Mouse (Mus musculus) thymus, adult 2 months (tissue): ENCODE data around the gene Siglec1. TPM values are rescaled to one million over a fixed set of nuclear protein-coding genes. Genes with fewer than 3 reads are reported as not detected.

Experiments
- DNase-seq: peaks from one replicate; pipeline ENCODE4 v3.0.0; 2021
- H3K27ac ChIP-seq: fragments of 200-500 bp; 2 replicates; pipeline ENCODE4 v1.5.1; 2012; ENCODE audit warnings: low read length, control low read depth; ENCODE audit not compliant: control insufficient read depth, insufficient read depth
- H3K27me3 ChIP-seq: fragments of 200-500 bp; 2 replicates; pipeline ENCODE4 v1.6.1; 2012; ENCODE audit warnings: mild to moderate bottlenecking, low read length, moderate library complexity, mixed read lengths; ENCODE audit not compliant: control insufficient read depth, insufficient read depth
- H3K36me3 ChIP-seq: fragments of 200-500 bp; 2 replicates; pipeline ENCODE4 v1.6.1; 2012; ENCODE audit warnings: mild to moderate bottlenecking, low read length, moderate library complexity; ENCODE audit not compliant: control insufficient read depth, insufficient read depth
- H3K4me1 ChIP-seq: fragments of 200-500 bp; replicated peaks from 2 replicates; pipeline ENCODE4 v1.6.1; 2012; ENCODE audit warnings: low read length; ENCODE audit not compliant: control insufficient read depth, insufficient read depth
- H3K4me3 ChIP-seq: fragments of 200-500 bp; 2 replicates; pipeline ENCODE4 v1.5.1; 2012; ENCODE audit warnings: mild to moderate bottlenecking, low read length, control low read depth, moderate library complexity; ENCODE audit not compliant: control insufficient read depth, insufficient read depth
- CTCF ChIP-seq: fragments of 200-500 bp; IDR thresholded peaks from 2 replicates; pipeline ENCODE4 v1.5.1; 2012; ENCODE audit warnings: mild to moderate bottlenecking, control low read depth, low read length, moderate library complexity, borderline replicate concordance; ENCODE audit not compliant: control insufficient read depth, poor library complexity, insufficient read depth; ENCODE audit errors: extremely low read depth
- POLR2A ChIP-seq: fragments of 200-500 bp; IDR thresholded peaks from 2 replicates; pipeline ENCODE4 v1.6.1; 2012; ENCODE audit warnings: mild to moderate bottlenecking, low read length, control low read depth, moderate library complexity; ENCODE audit not compliant: control insufficient read depth, poor library complexity, insufficient read depth; ENCODE audit errors: extremely low read depth
- WGBS: fragments of 180-500 bp; shearing (Covaris S2); methylation state at CpG from one replicate; pipeline ENCODE4 v1.1.7; 2018; 5-methylcytosine and 5-hydroxymethylcytosine counted together
- polyA plus RNA-seq: library from polyadenylated mRNA; depleted of rRNA; stranded (reverse); fragments of >200 nt; gene quantifications from 2 replicates; pipeline ENCODE4 v1.2.3, GENCODE M21; 2012; rRNA removed

The Siglec1 gene
- 10.4 and 14.5 TPM in 2 replicates for polyA plus RNA-seq

DNA sequence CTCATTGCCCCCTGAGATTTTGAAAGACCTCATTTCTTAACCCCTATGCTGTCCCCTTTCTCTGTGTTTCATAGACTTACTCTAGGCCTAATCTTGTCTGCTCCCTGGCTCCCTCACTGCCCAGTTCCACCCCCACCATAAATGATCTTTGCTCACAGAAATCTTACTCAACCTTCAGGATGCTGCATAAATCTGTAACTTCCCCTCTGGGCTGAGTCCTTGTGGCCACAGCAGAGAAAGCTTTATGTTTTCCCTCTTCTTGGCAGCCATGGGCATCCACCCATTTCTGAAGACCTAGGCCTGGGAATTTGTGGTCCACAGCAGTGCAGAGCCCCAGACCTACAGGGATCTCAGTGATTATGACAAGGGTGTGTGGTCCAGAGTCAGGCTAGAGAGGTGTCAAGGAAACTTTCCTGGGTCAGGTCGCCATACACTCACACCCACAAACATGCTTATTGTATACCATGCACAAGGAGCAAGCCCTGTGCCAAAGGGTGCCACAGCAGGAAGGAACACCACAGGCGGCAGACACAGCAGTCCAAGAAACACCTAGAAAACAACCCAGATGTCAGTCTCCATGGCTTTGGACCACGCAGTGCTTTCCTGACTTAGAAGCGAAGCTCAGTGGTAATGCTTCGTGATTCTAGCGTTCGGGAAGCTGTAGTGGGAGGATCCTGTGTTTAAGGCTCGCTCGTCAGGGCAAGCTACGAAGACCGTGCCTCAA is at the start of gene Siglec1:
Gene Siglec1 (minus strand): TSS at position 99 of the 724 bp plus-strand sequence.
- WGBS, result 48% methylated on average over 11 of the region's 11 CpGs
- no peak within 1 kb of the TSS for H3K4me3 ChIP-seq

DNA sequence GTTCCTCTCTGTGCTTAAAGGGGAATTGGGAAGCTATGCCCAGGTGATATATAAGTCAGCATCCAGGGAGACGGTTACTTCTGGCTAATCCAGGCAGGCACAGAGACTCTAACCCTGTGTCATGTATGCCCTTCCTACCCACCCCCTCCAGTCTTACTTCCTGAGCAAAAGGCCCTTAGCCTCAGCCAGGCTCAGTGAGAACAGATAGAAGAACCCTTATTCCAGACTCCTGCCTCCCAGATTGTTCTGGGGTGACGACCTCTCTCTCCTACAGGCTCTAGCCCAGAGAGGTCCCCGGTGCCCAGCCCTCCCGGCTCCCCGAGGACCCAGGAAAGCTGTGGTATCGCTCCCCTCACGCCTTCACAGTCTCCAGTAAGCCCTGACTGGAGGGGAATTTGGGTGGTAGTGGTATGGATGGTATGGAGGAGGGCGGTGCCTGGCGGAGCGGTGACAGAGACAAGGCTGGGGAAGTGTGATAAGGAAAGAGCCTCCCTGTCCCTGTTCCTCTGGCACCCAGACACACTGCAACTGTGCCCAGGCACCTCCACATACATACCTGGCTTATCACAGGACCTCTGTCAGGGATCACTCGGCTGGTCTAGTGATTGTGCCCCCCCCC is 49.1 kb upstream of the Siglec1 start:
- Histone ChIP-seq H3K36me3 (no peaks in the 10 kb centered on the region), H3K4me3 (no peak overlapping the region), H3K27me3 (no peaks in the 10 kb centered on the region), H3K27ac (no peak overlapping the region), H3K4me1 (no peaks in the 10 kb centered on the region)
- TF ChIP-seq CTCF (no peak), POLR2A (no peak)
- no peak for DNase-seq
- 95% methylated on average over 11 of the region's 11 CpGs for WGBS

More for the DNA sequence above, at the start of gene Siglec1:
- no peak for TF ChIP-seq CTCF
- TF ChIP-seq POLR2A, result no peak
- no peak within 1 kb of the TSS for H3K27ac ChIP-seq
- H3K27me3 ChIP-seq, result no peaks in the 10 kb centered on the region
- H3K4me1 ChIP-seq, result no peaks in the 10 kb centered on the region
- no peaks in the 10 kb centered on the region for H3K36me3 ChIP-seq
- no peak for DNase-seq

GRCm38 (mm10) chr2:131134826-131135400 is 48.3 kb upstream of the Siglec1 start:
- DNase-seq, result no peak

DNA sequence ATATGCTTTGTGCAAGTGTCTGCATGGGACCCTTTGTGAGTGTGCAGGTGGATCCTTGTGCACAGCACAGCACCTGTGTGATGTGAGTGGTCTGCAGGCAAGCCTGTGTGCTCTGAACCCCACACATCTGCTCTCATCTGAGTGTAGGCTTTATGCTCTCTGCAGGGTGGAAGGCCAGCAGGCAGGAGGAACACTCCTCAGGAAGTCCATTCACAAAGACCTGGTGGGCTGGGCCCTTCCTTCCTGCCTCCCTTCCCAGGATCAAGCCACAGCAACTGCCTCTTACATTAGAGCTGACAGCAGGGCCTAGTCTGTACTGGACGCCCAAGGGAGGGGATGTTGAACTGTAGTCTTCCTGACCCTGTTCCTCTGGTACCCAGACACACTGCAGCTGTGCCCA is 47.8 kb upstream of the Siglec1 start:
- no peaks in the 10 kb centered on the region for H3K27me3 ChIP-seq
- H3K36me3 ChIP-seq, result no peaks in the 10 kb centered on the region
- H3K4me1 ChIP-seq, result no peaks in the 10 kb centered on the region
- 25% methylated on average over 1 of the region's 1 CpGs for WGBS
- no peak overlapping the region for H3K27ac ChIP-seq
- no peak for DNase-seq
- no peak overlapping the region for H3K4me3 ChIP-seq
- TF ChIP-seq CTCF, result no peak
- TF ChIP-seq POLR2A, result no peak

More at GRCm38 (mm10) chr2:131134826-131135400, 48.3 kb upstream of the Siglec1 start:
- H3K36me3 ChIP-seq, result no peaks in the 10 kb centered on the region
- H3K4me1 ChIP-seq, result no peaks in the 10 kb centered on the region
- no peaks in the 10 kb centered on the region for H3K27me3 ChIP-seq
- 95% methylated on average over 8 of the region's 8 CpGs for WGBS
- H3K4me3 ChIP-seq, result no peak overlapping the region
- no peak for TF ChIP-seq CTCF
- TF ChIP-seq POLR2A, result no peak
- H3K27ac ChIP-seq, result no peak overlapping the region

GRCm38 (mm10) chr2:131132930-131133547 is 46.5 kb upstream of the Siglec1 start, which contains the start of gene Gm11037:
Gene Gm11037, plus strand, starts transcription at chr2:131133497.
- no peak for DNase-seq
- Histone ChIP-seq H3K27me3 (no peaks in the 10 kb centered on the region), H3K4me3 (no peak within 1 kb of the TSS), H3K4me1 (peaks cover 5% of the 10 kb centered on the region), H3K36me3 (no peaks in the 10 kb centered on the region), H3K27ac (no peak within 1 kb of the TSS)
- WGBS, result 95% methylated on average over 9 of the region's 9 CpGs
- TF ChIP-seq POLR2A (no peak), CTCF (no peak)
